27 mouse cellular contexts compared by ENCODE assay signal in genomic region chr1:125660901-125661300, GRCm38 (mm10). TPM values are rescaled to one million over a fixed set of nuclear protein-coding genes. Genes with fewer than 3 reads are reported as not detected.
A peak's percentile ranks its signal among the peaks of the same experiment; 100 is the strongest.
DNase-seq lines count a peak whose midpoint lies in the region; ATAC-seq and TF ChIP-seq lines count a peak whose summit lies in the region.
"Had no signal": no experiment of that assay in that cellular context is flagged by ENCODE, and none has a peak within 500 bp of the region (broad histone marks: within the 10 kb centered on the region; RNA-seq: fewer than 3 reads in every experiment).

No protein-coding gene starts in this region.

- intact Hi-C loops in left cerebral cortex, postnatal 36 days (cut with DNase I): no loop called here

- ATAC-seq in intestine, postnatal 0 days: no peak
- ATAC-seq in intestine, embryonic 16.5 days: no peak
- ATAC-seq: forebrain, embryonic 15.5 days had no signal

- DNase-seq in ES-CJ7 (ENCODE audit: low read depth, low spot score) (peak; percentile 56), ZHBTc4 (ENCODE audit: low read depth, low spot score) (peak; percentile 63)
- DNase-seq in left cerebral cortex, postnatal 36 days (ENCODE audit: low spot score in 2 of 2): no peak
- no peak for DNase-seq in layer of hippocampus, adult 8-10 months (ENCODE audit: low spot score in 2 of 2)
- DNase-seq: adrenal gland, adult 2 months; adrenal gland, postnatal 25 days; cerebellum, adult 11-12 months; cerebellum, adult 8-10 months; cerebellum, postnatal 36 days; embryo, embryonic 11 days; gastrocnemius, postnatal 25 days; kidney, adult 11 months had no signal

- H3K4me3 ChIP-seq in intestine, postnatal 0 days (ENCODE audit: low read depth, low read length): no peak overlapping the region
- no peak overlapping the region for H3K4me3 ChIP-seq in intestine, embryonic 16.5 days (ENCODE audit: low read length)
- H3K4me3 ChIP-seq: embryonic facial prominence, embryonic 10.5 days; embryonic facial prominence, embryonic 13.5 days; erythroblast, embryonic 14.5 days; forebrain, embryonic 12.5 days; forebrain, embryonic 15.5 days; heart, adult 2 months; heart, embryonic 10.5 days; heart, embryonic 13.5 days; hindbrain, embryonic 12.5 days; hindbrain, embryonic 15.5 days had no signal

- H3K36me3 ChIP-seq in intestine, postnatal 0 days (ENCODE audit: control insufficient read depth, insufficient read depth): no peaks in the 10 kb centered on the region
- H3K36me3 ChIP-seq in intestine, embryonic 16.5 days (ENCODE audit: control insufficient read depth, insufficient read depth, low read length): no peaks in the 10 kb centered on the region
- H3K36me3 ChIP-seq: embryonic facial prominence, embryonic 10.5 days; embryonic facial prominence, embryonic 13.5 days; forebrain, embryonic 12.5 days; forebrain, embryonic 15.5 days; heart, embryonic 10.5 days; heart, embryonic 13.5 days; hindbrain, embryonic 12.5 days; hindbrain, embryonic 15.5 days had no signal

- 97% methylated on average over 4 of the region's 4 CpGs for WGBS in intestine, postnatal 0 days
- 92% methylated on average over 4 of the region's 4 CpGs for WGBS in intestine, embryonic 16.5 days

- no peaks in the 10 kb centered on the region for H3K9me3 ChIP-seq in intestine, postnatal 0 days (ENCODE audit: control insufficient read depth)
- H3K9me3 ChIP-seq in intestine, embryonic 16.5 days (ENCODE audit: control insufficient read depth, low read length): 0 out of 2 replicates have a peak, but pooled peaks cover 6% of the 10 kb centered on the region
- H3K9me3 ChIP-seq: embryonic facial prominence, embryonic 10.5 days; embryonic facial prominence, embryonic 13.5 days; forebrain, embryonic 12.5 days; forebrain, embryonic 15.5 days; heart, embryonic 10.5 days; heart, embryonic 13.5 days; hindbrain, embryonic 12.5 days; hindbrain, embryonic 15.5 days had no signal

- H3K4me2 ChIP-seq in intestine, postnatal 0 days (replicated peaks; ENCODE audit: low read depth): no peak overlapping the region
- no peak overlapping the region for H3K4me2 ChIP-seq in intestine, embryonic 16.5 days (ENCODE audit: low read depth, low read length)
- H3K4me2 ChIP-seq: embryonic facial prominence, embryonic 13.5 days; forebrain, embryonic 12.5 days; forebrain, embryonic 15.5 days; heart, embryonic 13.5 days; hindbrain, embryonic 12.5 days; hindbrain, embryonic 15.5 days had no signal

- H3K4me1 ChIP-seq in intestine, postnatal 0 days (replicated peaks; ENCODE audit: control insufficient read depth, insufficient read depth, low read length): peaks cover 11% of the 10 kb centered on the region; the same call in 1 of the 2 replicates
- peaks cover 4% of the 10 kb centered on the region; the same call in 1 of the 2 replicates for H3K4me1 ChIP-seq in intestine, embryonic 16.5 days (ENCODE audit: control insufficient read depth, insufficient read depth, low read length)
- H3K4me1 ChIP-seq: embryonic facial prominence, embryonic 10.5 days; embryonic facial prominence, embryonic 13.5 days; forebrain, embryonic 12.5 days; forebrain, embryonic 15.5 days; hindbrain, embryonic 12.5 days; hindbrain, embryonic 15.5 days had no signal

- H3K9ac ChIP-seq in intestine, postnatal 0 days (ENCODE audit: low read depth, low read length): no peak overlapping the region
- no peak overlapping the region for H3K9ac ChIP-seq in intestine, embryonic 16.5 days (ENCODE audit: low read depth, low read length)
- H3K9ac ChIP-seq: embryonic facial prominence, embryonic 13.5 days; forebrain, embryonic 12.5 days; forebrain, embryonic 15.5 days; heart, embryonic 13.5 days; hindbrain, embryonic 12.5 days; hindbrain, embryonic 15.5 days had no signal

- H3K27ac ChIP-seq in intestine, postnatal 0 days (ENCODE audit: low read depth, low read length): no peak overlapping the region
- H3K27ac ChIP-seq in intestine, embryonic 16.5 days (ENCODE audit: low read length): no peak overlapping the region
- H3K27ac ChIP-seq: embryonic facial prominence, embryonic 10.5 days; embryonic facial prominence, embryonic 13.5 days; forebrain, embryonic 12.5 days; forebrain, embryonic 15.5 days; heart, adult 2 months; heart, embryonic 10.5 days; heart, embryonic 13.5 days; hindbrain, embryonic 12.5 days; hindbrain, embryonic 15.5 days had no signal

- peak; percentile 44 for TF ChIP-seq CTCF in intestine, postnatal 0 days (IDR thresholded peaks at IDR 0.05; ENCODE audit: low read depth)

- H3K27me3 ChIP-seq in intestine, postnatal 0 days (replicated peaks; ENCODE audit: control insufficient read depth, insufficient read depth, low read length): no peaks in the 10 kb centered on the region
- H3K27me3 ChIP-seq in intestine, embryonic 16.5 days (replicated peaks; ENCODE audit: control insufficient read depth, insufficient read depth, low read length): no peaks in the 10 kb centered on the region
- H3K27me3 ChIP-seq: embryonic facial prominence, embryonic 13.5 days; forebrain, embryonic 12.5 days; forebrain, embryonic 15.5 days; heart, embryonic 13.5 days; hindbrain, embryonic 12.5 days; hindbrain, embryonic 15.5 days had no signal

RNA-seq across cellular contexts. Expression of gene Gpr39, which starts 15.9 kb away (rescaled TPM):
- 6.8 TPM in 2 replicates for polyA plus RNA-seq in intestine, postnatal 0 days (2015; fragmentation: Nextera tagmentation; extraction: Ambion mirVana)
- 8.7 and 9.0 TPM in 2 replicates for polyA plus RNA-seq in intestine, embryonic 16.5 days (2015; fragmentation: Nextera tagmentation; extraction: Ambion mirVana)
- total RNA-seq in left cerebral cortex, postnatal 36 days (2021): not detected
- total RNA-seq in layer of hippocampus, adult 8-10 months (2022): under 1 TPM in 3 of 4 experiments, not detected in 1; 0.16 to 0.36 (median 0.19) TPM
- total RNA-seq: gastrocnemius, adult 8-10 months; gastrocnemius, postnatal 25 days; hematopoietic stem cell, adult 5-6 weeks; MEL had no signal
- polyA plus RNA-seq: embryonic facial prominence, embryonic 13.5 days; erythroblast, embryonic 14.5 days; forebrain, embryonic 12.5 days; forebrain, embryonic 15.5 days had no signal

Comparison
In these comparisons a context has a peak if more than half of its experiments do, and no peak if none do; other contexts are left out.
1. DNase-seq: peak in ES-CJ7 (single experiment) and ZHBTc4 (single experiment); none in left cerebral cortex, postnatal 36 days (0 of 2) and layer of hippocampus, adult 8-10 months (0 of 2).